ENCODE assay signal across 7 mouse cellular contexts in the genomic region with DNA sequence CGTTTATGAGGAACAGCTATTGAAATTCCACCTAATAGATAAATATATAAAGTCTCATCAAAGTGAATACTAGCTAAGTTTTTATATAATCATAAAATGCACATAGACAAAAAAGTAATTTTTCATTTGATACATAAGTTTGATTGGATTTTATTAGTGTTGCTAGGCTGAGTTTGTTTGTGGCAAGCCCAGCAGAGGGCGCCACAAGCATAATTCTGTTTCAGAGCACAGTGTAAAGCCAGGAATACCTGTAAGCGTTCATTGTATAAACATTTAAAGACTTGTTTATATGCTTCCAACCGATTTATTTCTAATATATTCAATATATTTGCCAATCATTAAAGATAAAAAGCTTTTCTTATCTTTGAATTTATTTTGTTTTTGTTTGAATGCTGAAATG. TPM values are rescaled to one million over a fixed set of nuclear protein-coding genes. Genes with fewer than 3 reads are reported as not detected.
DNase-seq lines count a peak whose midpoint lies in the region; ATAC-seq lines count a peak whose summit lies in the region.

No protein-coding gene starts in this region.

- no peak overlapping the region for H3K4me3 ChIP-seq in midbrain, embryonic 10.5 days
- H3K4me3 ChIP-seq in midbrain, embryonic 16.5 days (ENCODE audit: low read depth, low read length): no peak overlapping the region

- H3K36me3 ChIP-seq in midbrain, embryonic 10.5 days: no peaks in the 10 kb centered on the region
- no peaks in the 10 kb centered on the region for H3K36me3 ChIP-seq in midbrain, embryonic 16.5 days (ENCODE audit: control insufficient read depth, insufficient read depth, low read length)

- H3K27me3 ChIP-seq in midbrain, embryonic 10.5 days (ENCODE audit: low read depth, poor library complexity, severe bottlenecking): peaks cover 4% of the 10 kb centered on the region
- no peaks in the 10 kb centered on the region for H3K27me3 ChIP-seq in midbrain, embryonic 16.5 days (ENCODE audit: control insufficient read depth, insufficient read depth, low read depth, low read length)

- H3K27ac ChIP-seq in midbrain, embryonic 10.5 days (replicated peaks): no peak overlapping the region
- no peak overlapping the region for H3K27ac ChIP-seq in midbrain, embryonic 16.5 days (ENCODE audit: low read length)

- DNase-seq in midbrain, embryonic 10.5 days (ENCODE audit: low spot score): peak; percentile 30
- DNase-seq in R1 (ENCODE audit: low read depth, low spot score): peak; percentile 60
- DNase-seq in c-Kit-positive CD71-positive TER-119-positive erythroid progenitor cells, embryonic 14.5 days (ENCODE audit: low spot score): peak; percentile 40
- DNase-seq in gastrocnemius, postnatal 36 days: peak; percentile 15 to 25
- peak; percentile 50 to 62 for DNase-seq in left cerebral cortex, postnatal 25 days (ENCODE audit: low spot score in 2 of 2)
- peak; percentile 74 for DNase-seq in right cerebral cortex, adult 2 months (ENCODE audit: low spot score in 2 of 2)

- H3K9me3 ChIP-seq in midbrain, embryonic 10.5 days (replicated peaks): no peaks in the 10 kb centered on the region
- H3K9me3 ChIP-seq in midbrain, embryonic 16.5 days (replicated peaks; ENCODE audit: control insufficient read depth, low read length, poor library complexity, severe bottlenecking): no peaks in the 10 kb centered on the region

- 34% methylated on average over 4 of the region's 4 CpGs for WGBS in midbrain, embryonic 10.5 days
- WGBS in midbrain, embryonic 16.5 days: 28% methylated on average over 4 of the region's 4 CpGs

- no peak overlapping the region for H3K9ac ChIP-seq in midbrain, embryonic 16.5 days (ENCODE audit: low read depth, low read length)

- ATAC-seq in midbrain, embryonic 16.5 days: no peak

- intact Hi-C loops in gastrocnemius, postnatal 36 days (cut with DNase I): loop anchor here (2.0 to 5.0 kb wide), 2 partner anchors 72 to 516 kb away; no protein-coding TSS in a partner anchor
- intact Hi-C loops in left cerebral cortex, postnatal 25 days (cut with DNase I): loop anchor here (1.0 to 5.0 kb wide), 2 partner anchors 71 to 517 kb away; no protein-coding TSS in a partner anchor

- no peak overlapping the region for H3K4me2 ChIP-seq in midbrain, embryonic 16.5 days (ENCODE audit: low read length)

- H3K4me1 ChIP-seq in midbrain, embryonic 10.5 days: peaks cover 8% of the 10 kb centered on the region
- no peaks in the 10 kb centered on the region for H3K4me1 ChIP-seq in midbrain, embryonic 16.5 days (ENCODE audit: control insufficient read depth, insufficient read depth, low read length)

RNA-seq across cellular contexts. Expression of a gene that starts 26.3 kb away (rescaled TPM):
- 12.1 and 13.3 TPM in 2 replicates for polyA plus RNA-seq in midbrain, embryonic 10.5 days (2016; fragmentation: Nextera tagmentation; extraction: Ambion mirVana)
- 23.2 and 26.5 TPM in 2 replicates for polyA plus RNA-seq in midbrain, embryonic 16.5 days (2015; fragmentation: Nextera tagmentation; extraction: Ambion mirVana)
- total RNA-seq in gastrocnemius, postnatal 36 days (2021): 1 to 10 TPM in 1 of 2 experiments, under 1 TPM in 1; 0.99 to 1.8 TPM
- total RNA-seq in left cerebral cortex, postnatal 25 days (2021): 10 to 100 TPM; 11.8 TPM

RNA-seq across cellular contexts. Expression of a gene that starts 26.6 kb away (rescaled TPM):
- 30.9 and 40.9 TPM in 2 replicates for polyA plus RNA-seq in midbrain, embryonic 10.5 days (2016; fragmentation: Nextera tagmentation; extraction: Ambion mirVana)
- polyA plus RNA-seq in midbrain, embryonic 16.5 days (2015; fragmentation: Nextera tagmentation; extraction: Ambion mirVana): 123 and 143 TPM in 2 replicates
- total RNA-seq in gastrocnemius, postnatal 36 days (2021): 10 to 100 TPM; 24.4 to 34.7 TPM
- 100 to 1,000 TPM; 346 to 361 TPM for total RNA-seq in left cerebral cortex, postnatal 25 days (2021)

Comparison
In these comparisons a context has a peak if more than half of its experiments do, and no peak if none do; other contexts are left out.
1. DNase-seq: peak in every context shown above with its lines; median percentile 74 in right cerebral cortex, adult 2 months; 60 in R1; 56 in left cerebral cortex, postnatal 25 days; 40 in c-Kit-positive CD71-positive TER-119-positive erythroid progenitor cells, embryonic 14.5 days; 30 in midbrain, embryonic 10.5 days; 20 in gastrocnemius, postnatal 36 days.
2. RNA of a gene that starts 26.3 kb away (total RNA-seq): 11.8 TPM in left cerebral cortex, postnatal 25 days; 0.99 to 1.8 TPM in gastrocnemius, postnatal 36 days; every median in the first group is over 4 times any median in the second.
3. RNA of a gene that starts 26.6 kb away (total RNA-seq): 346 to 361 TPM in left cerebral cortex, postnatal 25 days; 24.4 to 34.7 TPM in gastrocnemius, postnatal 36 days; every median in the first group is over 4 times any median in the second.